Mouse (Mus musculus) liver, postnatal 0 days (tissue): ENCODE measurements around the gene Vps39. TPM values are rescaled to one million over a fixed set of nuclear protein-coding genes. Genes with fewer than 3 reads are reported as not detected.

Source experiments
- ATAC-seq: fragments of 200-750 bp; cut with Nextera tagmentation; 2 replicates; pipeline ENCODE4 v1.8.0; 2017; ENCODE audit warnings: mild to moderate bottlenecking, moderate library complexity
- DNase-seq: peaks from one replicate; pipeline ENCODE4 v3.0.0-alpha.2; 2016
- H3K27ac ChIP-seq: fragments of 300-500 bp; sonication (generic); 2 replicates; pipeline ENCODE4 v1.5.1; 2014; ENCODE audit warnings: antibody characterized with exemption, moderate library complexity, mild to moderate bottlenecking, low read depth
- H3K27me3 ChIP-seq: fragments of 300-500 bp; sonication (generic); 2 replicates; pipeline ENCODE4 v1.6.1; 2014; ENCODE audit warnings: low read length, control low read depth, mixed read lengths; ENCODE audit not compliant: insufficient read depth
- H3K36me3 ChIP-seq: fragments of 300-500 bp; sonication (generic); replicated peaks from 2 replicates; pipeline ENCODE4 v1.6.1; 2014; ENCODE audit warnings: mild to moderate bottlenecking, control low read depth, low read length, moderate library complexity, mixed read lengths; ENCODE audit not compliant: insufficient read depth
- H3K4me1 ChIP-seq: fragments of 300-500 bp; sonication (generic); 2 replicates; pipeline ENCODE4 v1.6.1; 2014; ENCODE audit warnings: antibody characterized with exemption, mild to moderate bottlenecking, control low read depth; ENCODE audit not compliant: insufficient read depth
- H3K4me2 ChIP-seq: fragments of 300-500 bp; sonication (generic); 2 replicates; pipeline ENCODE4 v1.6.1; 2014; ENCODE audit warnings: low read depth, mild to moderate bottlenecking, low read length, moderate library complexity, mixed read lengths
- H3K4me3 ChIP-seq: fragments of 300-500 bp; sonication (generic); 2 replicates; pipeline ENCODE4 v1.5.1; 2014; ENCODE audit warnings: low read depth, low read length
- H3K9ac ChIP-seq: fragments of 300-500 bp; sonication (generic); replicated peaks from 2 replicates; pipeline ENCODE4 v1.6.1; 2014; ENCODE audit warnings: mild to moderate bottlenecking, moderate library complexity
- H3K9me3 ChIP-seq: fragments of 300-500 bp; sonication (generic); 2 replicates; pipeline ENCODE4 v1.6.1; 2016; ENCODE audit warnings: mild to moderate bottlenecking, control low read depth, low read length, mixed read lengths
- CTCF ChIP-seq: sonication (generic); IDR thresholded peaks from 2 replicates; pipeline ENCODE4 v1.5.1; 2016; ENCODE audit warnings: antibody characterized with exemption, low read depth
- EP300 ChIP-seq: IDR thresholded peaks from 2 replicates; pipeline ENCODE4 v1.6.1; 2016; ENCODE audit warnings: antibody characterized with exemption, low read depth, mild to moderate bottlenecking
- WGBS: fragments of 180-500 bp; shearing (Covaris S2); extraction: QIAGEN DNeasy Blood & Tissue Kit; methylation state at CpG from one replicate; pipeline ENCODE4 v1.1.7; 2014; ENCODE audit not compliant: insufficient replicate concordance; 5-methylcytosine and 5-hydroxymethylcytosine counted together
- polyA plus RNA-seq: library from polyadenylated mRNA; unstranded; fragments of >200 nt; fragmentation: Nextera tagmentation; extraction: Ambion mirVana; gene quantifications from 2 replicates; pipeline ENCODE4 v1.2.1, GENCODE M21; 2015

The Vps39 gene
- polyA plus RNA-seq, 1 experiment from 2014 or later, result 5.9 TPM

- Histone ChIP-seq H3K4me3 (no peak overlapping the region), H3K27ac (no peak overlapping the region), H3K4me2 (no peak overlapping the region), H3K27me3 (no peaks in the 10 kb centered on the region), H3K9me3 (no peaks in the 10 kb centered on the region), H3K4me1 (no peaks in the 10 kb centered on the region), H3K9ac (no peak overlapping the region), H3K36me3 (no peaks in the 10 kb centered on the region)
- TF ChIP-seq CTCF (peak; percentile 88), EP300 (no peak)
- 0 out of 2 replicates have a peak, but pooled peaks have one; percentile 6 for ATAC-seq
- 11% methylated on average over 8 of the region's 8 CpGs for WGBS
- peak; percentile 67 for DNase-seq
Measured at GRCm38 (mm10) chr2:120279961-120280360, 73.0 kb downstream of the Vps39 start.

DNA sequence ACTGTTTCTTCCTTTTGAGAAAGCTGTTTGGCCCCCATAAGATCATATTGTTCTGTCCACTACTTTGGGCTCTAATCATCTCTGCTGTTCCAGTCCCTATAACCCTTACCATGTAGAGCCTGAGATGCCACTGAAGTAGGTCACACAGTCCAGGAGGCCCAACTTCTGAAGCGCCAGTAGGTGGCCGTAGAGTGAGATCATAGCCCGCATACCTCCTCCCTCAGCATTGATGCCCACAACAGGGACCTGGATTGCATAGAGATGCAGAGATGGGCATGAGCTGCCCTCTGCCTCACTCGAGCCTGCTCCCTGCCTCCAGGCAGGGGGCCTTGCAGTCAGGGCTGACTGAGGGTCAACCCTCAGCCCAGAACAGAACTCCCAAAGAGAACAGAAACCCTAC is 76.0 kb downstream of the Vps39 start:
- H3K36me3 ChIP-seq, result no peaks in the 10 kb centered on the region
- no peak overlapping the region for H3K27ac ChIP-seq
- H3K9ac ChIP-seq, result no peak overlapping the region
- H3K9me3 ChIP-seq, result no peaks in the 10 kb centered on the region
- ATAC-seq (no peak), DNase-seq (no peak)
- no peak overlapping the region for H3K4me3 ChIP-seq
- no peak for TF ChIP-seq CTCF
- no peak overlapping the region for H3K4me2 ChIP-seq
- H3K27me3 ChIP-seq, result no peaks in the 10 kb centered on the region
- no peaks in the 10 kb centered on the region for H3K4me1 ChIP-seq
- 66% methylated on average over 4 of the region's 4 CpGs for WGBS

DNA sequence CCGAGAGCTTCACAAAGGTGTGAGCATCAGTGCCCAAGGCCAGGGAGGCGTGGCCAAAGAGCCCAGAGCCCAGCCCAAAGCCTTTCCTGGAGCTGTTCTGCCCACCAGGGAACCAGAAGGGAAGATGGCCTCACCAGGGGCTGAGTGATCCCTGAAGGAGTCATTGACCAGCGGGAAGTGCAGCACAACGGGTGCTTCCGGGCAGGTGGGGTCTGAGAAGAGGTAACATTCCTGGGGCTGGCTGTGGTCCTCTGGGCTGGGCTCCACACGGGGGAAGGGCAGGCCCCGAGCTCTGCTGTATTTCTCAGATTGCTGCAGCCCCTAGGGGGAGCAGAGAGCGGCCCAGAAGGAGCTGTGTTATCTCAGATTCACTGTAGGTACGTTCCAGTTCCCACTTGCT is 84.3 kb downstream of the Vps39 start:
- no peak overlapping the region for H3K4me3 ChIP-seq
- H3K4me2 ChIP-seq, result no peak overlapping the region
- no peak for ATAC-seq
- H3K9me3 ChIP-seq, result no peaks in the 10 kb centered on the region
- 5% methylated on average over 9 of the region's 9 CpGs for WGBS
- no peak overlapping the region for H3K9ac ChIP-seq
- H3K36me3 ChIP-seq, result no peaks in the 10 kb centered on the region
- TF ChIP-seq CTCF, result peak; percentile 31
- TF ChIP-seq EP300, result no peak
- H3K27ac ChIP-seq, result no peak overlapping the region
- H3K27me3 ChIP-seq, result no peaks in the 10 kb centered on the region
- DNase-seq, result no peak
- no peaks in the 10 kb centered on the region for H3K4me1 ChIP-seq

Other genes starting within 250 kb of the Vps39 start
- 20.8 and 29.2 TPM in 2 replicates for gene Ehd4, start 198.5 kb downstream of the Vps39 start, polyA plus RNA-seq
- gene Pla2g4e, start 107.8 kb downstream of the Vps39 start, polyA plus RNA-seq, result not detected in 2 replicates
- gene Pla2g4d, start 63.9 kb downstream of the Vps39 start, polyA plus RNA-seq, result not detected in 2 replicates
- gene Pla2g4f, start 39.0 kb downstream of the Vps39 start, polyA plus RNA-seq, result not detected in 2 replicates
- 6.8 and 8.2 TPM in 2 replicates for gene Ganc, start 50.8 kb upstream of the Vps39 start, polyA plus RNA-seq
- gene Tmem87a, start 51.0 kb upstream of the Vps39 start, polyA plus RNA-seq, result 2.9 and 3.2 TPM in 2 replicates
- gene Capn3, start 102.9 kb upstream of the Vps39 start, polyA plus RNA-seq, result 4.7 and 4.9 TPM in 2 replicates
- gene Zfp106, start 210.7 kb upstream of the Vps39 start, polyA plus RNA-seq, result 14.9 and 18.8 TPM in 2 replicates
- gene Snap23, start 214.5 kb upstream of the Vps39 start, polyA plus RNA-seq, result 17.2 TPM in 2 replicates